Mouse (Mus musculus): ENCODE measurements around the gene Pard3.

Gene Pard3

GRCm38 (mm10) chr8:127570527-127570926 lies 506.8 kb downstream of the Pard3 start:
- DNase-seq = no peak

GRCm38 (mm10) chr8:127572493-127572892 lies 508.8 kb downstream of the Pard3 start:
- DNase-seq = no peak

- DNase-seq = no peak
Measured at GRCm38 (mm10) chr8:127576657-127577056, 513.0 kb downstream of the Pard3 start.

- no peak for DNase-seq
Measured at GRCm38 (mm10) chr8:127577656-127578055, 514.0 kb downstream of the Pard3 start.

- no peak for DNase-seq
Measured at GRCm38 (mm10) chr8:127579436-127579835, 515.7 kb downstream of the Pard3 start.

- DNase-seq = no peak
Measured at GRCm38 (mm10) chr8:127583429-127583828, 519.7 kb downstream of the Pard3 start.

- no peak for DNase-seq
Measured at GRCm38 (mm10) chr8:127585618-127586017, 521.9 kb downstream of the Pard3 start.

- DNase-seq = no peak
Measured at GRCm38 (mm10) chr8:127586681-127587080, 523.0 kb downstream of the Pard3 start.

- no peak for DNase-seq
Measured at GRCm38 (mm10) chr8:127588313-127588712, 524.6 kb downstream of the Pard3 start.

- peak; percentile 34 for DNase-seq
Measured at GRCm38 (mm10) chr8:127589291-127589690, 525.6 kb downstream of the Pard3 start.

- no peak for DNase-seq
Measured at GRCm38 (mm10) chr8:127590674-127591186, 527.0 kb downstream of the Pard3 start.

- DNase-seq = no peak
Measured at GRCm38 (mm10) chr8:127592648-127593574, 529.2 kb downstream of the Pard3 start.

GRCm38 (mm10) chr8:127600641-127601040 lies 536.9 kb downstream of the Pard3 start:
- DNase-seq = no peak

GRCm38 (mm10) chr8:127603062-127603461 lies 539.4 kb downstream of the Pard3 start:
- no peak for DNase-seq

- DNase-seq = no peak
Measured at GRCm38 (mm10) chr8:127608541-127609270, 545.0 kb downstream of the Pard3 start.

- DNase-seq = no peak
Measured at GRCm38 (mm10) chr8:127609316-127609715, 545.6 kb downstream of the Pard3 start.

- DNase-seq = no peak
Measured at GRCm38 (mm10) chr8:127614206-127614605, 550.5 kb downstream of the Pard3 start.

- no peak for DNase-seq
Measured at GRCm38 (mm10) chr8:127616681-127617080, 553.0 kb downstream of the Pard3 start.

GRCm38 (mm10) chr8:127622137-127622536 lies 558.4 kb downstream of the Pard3 start:
- DNase-seq = no peak

GRCm38 (mm10) chr8:127638232-127639087 lies 574.8 kb downstream of the Pard3 start:
- no peak for DNase-seq

- DNase-seq = no peak
Measured at GRCm38 (mm10) chr8:127639088-127639453, 575.4 kb downstream of the Pard3 start.

- DNase-seq = no peak
Measured at GRCm38 (mm10) chr8:127655559-127655958, 591.9 kb downstream of the Pard3 start.
